Mouse (Mus musculus) lung, postnatal 0 days (tissue): ENCODE measurements around the gene Igf2bp1. TPM values are rescaled to one million over a fixed set of nuclear protein-coding genes. Genes with fewer than 3 reads are reported as not detected.
A peak's percentile ranks its signal among the peaks of the same experiment; 100 is the strongest.

Experiments
- ATAC-seq: fragments of 200-750 bp; cut with Nextera tagmentation; 2 replicates; pipeline ENCODE4 v1.8.0; 2017; ENCODE audit warnings: moderate library complexity
- DNase-seq: peaks from one replicate; pipeline ENCODE4 v3.0.0-alpha.2; 2016; ENCODE audit warnings: low spot score
- H3K27ac ChIP-seq: fragments of 300-500 bp; sonication (generic); 2 replicates; pipeline ENCODE4 v1.5.1; 2014; ENCODE audit warnings: antibody characterized with exemption, mild to moderate bottlenecking, low read length, mixed read lengths
- H3K27me3 ChIP-seq: fragments of 300-500 bp; sonication (generic); replicated peaks from 2 replicates; pipeline ENCODE4 v1.6.1; 2014; ENCODE audit warnings: low read length, mixed read lengths; ENCODE audit not compliant: insufficient read depth
- H3K36me3 ChIP-seq: fragments of 300-500 bp; sonication (generic); 2 replicates; pipeline ENCODE4 v1.6.1; 2014; ENCODE audit warnings: low read length, mixed read lengths; ENCODE audit not compliant: insufficient read depth
- H3K4me1 ChIP-seq: fragments of 300-500 bp; sonication (generic); 2 replicates; pipeline ENCODE4 v1.6.1; 2014; ENCODE audit warnings: antibody characterized with exemption, low read depth, low read length, mixed read lengths; ENCODE audit not compliant: insufficient read depth
- H3K4me2 ChIP-seq: fragments of 300-500 bp; sonication (generic); replicated peaks from 2 replicates; pipeline ENCODE4 v1.6.1; 2014; ENCODE audit warnings: low read depth, mild to moderate bottlenecking, low read length, moderate library complexity, mixed read lengths
- H3K4me3 ChIP-seq: fragments of 300-500 bp; sonication (generic); 2 replicates; pipeline ENCODE4 v1.5.1; 2014; ENCODE audit warnings: low read depth, low read length
- H3K9ac ChIP-seq: fragments of 300-500 bp; sonication (generic); replicated peaks from 2 replicates; pipeline ENCODE4 v1.6.1; 2014; ENCODE audit warnings: low read depth, mild to moderate bottlenecking
- H3K9me3 ChIP-seq: fragments of 300-500 bp; sonication (generic); 2 replicates; pipeline ENCODE4 v1.6.1; 2016; ENCODE audit warnings: low read length, mixed read lengths
- CTCF ChIP-seq: IDR thresholded peaks from 2 replicates; pipeline ENCODE4 v1.5.1; 2016; ENCODE audit warnings: antibody characterized with exemption, mild to moderate bottlenecking
- EP300 ChIP-seq: IDR thresholded peaks from 2 replicates; pipeline ENCODE4 v1.6.1; 2016; ENCODE audit warnings: antibody characterized with exemption, mild to moderate bottlenecking, control low read depth
- WGBS: fragments of 180-500 bp; shearing (Covaris S2); extraction: QIAGEN DNeasy Blood & Tissue Kit; methylation state at CpG from one replicate; pipeline ENCODE4 v1.1.7; 2014; 5-methylcytosine and 5-hydroxymethylcytosine counted together
- polyA plus RNA-seq: library from polyadenylated mRNA; unstranded; fragments of >200 nt; fragmentation: Nextera tagmentation; extraction: Ambion mirVana; gene quantifications from 2 replicates; pipeline ENCODE4 v1.2.1, GENCODE M21; 2015

Gene Igf2bp1
- polyA plus RNA-seq = 4.3 and 6.1 TPM in 2 replicates

- peak within 1 kb of the TSS; percentile 64 for H3K27ac ChIP-seq
- ATAC-seq = peak; percentile 65
- peaks cover 16% of the 10 kb centered on the region for H3K27me3 ChIP-seq
- peaks cover 15% of the 10 kb centered on the region for H3K4me1 ChIP-seq
- DNase-seq = peak; percentile 78
- 2% methylated on average over 49 of the region's 74 CpGs for WGBS
- no peaks in the 10 kb centered on the region for H3K9me3 ChIP-seq
- H3K36me3 ChIP-seq = no peaks in the 10 kb centered on the region
- peak within 1 kb of the TSS; percentile 89 for H3K4me2 ChIP-seq
- H3K4me3 ChIP-seq = peak within 1 kb of the TSS; percentile 74
- peak within 1 kb of the TSS; percentile 58 for H3K9ac ChIP-seq
- no peak for TF ChIP-seq CTCF
Measured at GRCm38 (mm10) chr11:96005403-96006271, at the start of gene Igf2bp1. TSS of gene Igf2bp1 (minus strand) at chr11:96005940.

- no peaks in the 10 kb centered on the region for H3K4me1 ChIP-seq
- H3K9ac ChIP-seq = no peak overlapping the region
- ATAC-seq (no peak), DNase-seq (no peak)
- H3K4me3 ChIP-seq = no peak overlapping the region
- H3K27me3 ChIP-seq = no peaks in the 10 kb centered on the region
- TF ChIP-seq EP300 = no peak
- no peak for TF ChIP-seq CTCF
- no peak overlapping the region for H3K4me2 ChIP-seq
- H3K9me3 ChIP-seq = no peaks in the 10 kb centered on the region
- no peak overlapping the region for H3K27ac ChIP-seq
- 95% methylated on average over 3 of the region's 3 CpGs for WGBS
- H3K36me3 ChIP-seq = peaks cover 53% of the 10 kb centered on the region; the same call in 1 of the 2 replicates
Measured at GRCm38 (mm10) chr11:96050854-96051253, 45.1 kb upstream of the Igf2bp1 start.

GRCm38 (mm10) chr11:96049939-96050338 is 44.2 kb upstream of the Igf2bp1 start:
- H3K27ac ChIP-seq = no peak overlapping the region
- TF ChIP-seq EP300 (no peak), CTCF (no peak)
- 81% methylated on average over 4 of the region's 4 CpGs for WGBS
- no peaks in the 10 kb centered on the region for H3K9me3 ChIP-seq
- H3K36me3 ChIP-seq = peaks cover 49% of the 10 kb centered on the region; the same call in 1 of the 2 replicates
- ATAC-seq (no peak), DNase-seq (no peak)
- H3K27me3 ChIP-seq = no peaks in the 10 kb centered on the region
- H3K9ac ChIP-seq = no peak overlapping the region
- H3K4me3 ChIP-seq = no peak overlapping the region
- H3K4me1 ChIP-seq = no peaks in the 10 kb centered on the region
- H3K4me2 ChIP-seq = no peak overlapping the region

- H3K27ac ChIP-seq = no peak overlapping the region
- no peak for ATAC-seq
- H3K4me1 ChIP-seq = no peaks in the 10 kb centered on the region
- DNase-seq = no peak
- no peaks in the 10 kb centered on the region for H3K9me3 ChIP-seq
- peaks cover 43% of the 10 kb centered on the region; the same call in 1 of the 2 replicates for H3K36me3 ChIP-seq
- H3K4me3 ChIP-seq = no peak overlapping the region
- no peak for TF ChIP-seq CTCF
- no peak for TF ChIP-seq EP300
- H3K4me2 ChIP-seq = no peak overlapping the region
- no peaks in the 10 kb centered on the region for H3K27me3 ChIP-seq
- no peak overlapping the region for H3K9ac ChIP-seq
- 80% methylated on average over 4 of the region's 4 CpGs for WGBS
Measured at GRCm38 (mm10) chr11:96047469-96048373, 42.0 kb upstream of the Igf2bp1 start.

GRCm38 (mm10) chr11:96046793-96047192 is 41.1 kb upstream of the Igf2bp1 start:
- 84% methylated on average over 2 of the region's 2 CpGs for WGBS
- H3K4me2 ChIP-seq = no peak overlapping the region
- DNase-seq (no peak), ATAC-seq (no peak)
- TF ChIP-seq CTCF (no peak), EP300 (no peak)
- H3K4me1 ChIP-seq = no peaks in the 10 kb centered on the region
- peaks cover 36% of the 10 kb centered on the region; the same call in 1 of the 2 replicates for H3K36me3 ChIP-seq
- no peak overlapping the region for H3K4me3 ChIP-seq
- no peaks in the 10 kb centered on the region for H3K27me3 ChIP-seq
- no peak overlapping the region for H3K9ac ChIP-seq
- no peak overlapping the region for H3K27ac ChIP-seq
- H3K9me3 ChIP-seq = no peaks in the 10 kb centered on the region

- ATAC-seq (no peak), DNase-seq (no peak)
- Histone ChIP-seq H3K9ac (no peak overlapping the region), H3K36me3 (peaks cover 28% of the 10 kb centered on the region; the same call in 1 of the 2 replicates), H3K27ac (no peak overlapping the region), H3K27me3 (no peaks in the 10 kb centered on the region), H3K4me2 (no peak overlapping the region), H3K4me1 (no peaks in the 10 kb centered on the region), H3K9me3 (no peaks in the 10 kb centered on the region), H3K4me3 (no peak overlapping the region)
- TF ChIP-seq CTCF = no peak
- no peak for TF ChIP-seq EP300
- 83% methylated on average over 8 of the region's 8 CpGs for WGBS
Measured at GRCm38 (mm10) chr11:96046028-96046427, 40.3 kb upstream of the Igf2bp1 start.
